Mouse (Mus musculus): Measurements from ENCODE around the gene Gm10775.

Gm10775 gene

GRCm38 (mm10) chr13:65259239-65259638 is at the start of gene Gm10775:
Gene Gm10775 (plus strand): TSS chr13:65259539.
- WGBS, result 48% methylated on average over 29 of the region's 29 CpGs

- 59% methylated on average over 6 of the region's 6 CpGs for WGBS
These were observed 33.4 kb upstream of the Gm10775 start for GRCm38 (mm10) chr13:65225945-65226344.

GRCm38 (mm10) chr13:65226657-65227056 is 32.7 kb upstream of the Gm10775 start:
- 83% methylated on average over 2 of the region's 2 CpGs for WGBS

- WGBS, result 81% methylated on average over 9 of the region's 9 CpGs
These were observed 22.1 kb upstream of the Gm10775 start for GRCm38 (mm10) chr13:65237211-65237610.

- under 1% methylated on average over 28 of the region's 28 CpGs for WGBS
These were observed 18.7 kb upstream of the Gm10775 start for GRCm38 (mm10) chr13:65240509-65241098.

GRCm38 (mm10) chr13:65241099-65241626 is 18.2 kb upstream of the Gm10775 start:
- under 1% methylated on average over 45 of the region's 45 CpGs for WGBS

- 3% methylated on average over 51 of the region's 51 CpGs for WGBS
These were observed 17.6 kb upstream of the Gm10775 start for GRCm38 (mm10) chr13:65241627-65242318.

- 35% methylated on average over 27 of the region's 27 CpGs for WGBS
These were observed 17.0 kb upstream of the Gm10775 start for GRCm38 (mm10) chr13:65242319-65242787.

- WGBS, result 93% methylated on average over 4 of the region's 4 CpGs
These were observed 16.1 kb upstream of the Gm10775 start for GRCm38 (mm10) chr13:65243273-65243672.

GRCm38 (mm10) chr13:65258175-65258954 is 974 bp upstream of the Gm10775 start:
- WGBS, result 24% methylated on average over 36 of the region's 36 CpGs

GRCm38 (mm10) chr13:65262086-65262485 is 2.7 kb downstream of the Gm10775 start:
- 97% methylated on average over 5 of the region's 5 CpGs for WGBS

GRCm38 (mm10) chr13:65277994-65278382 is 18.6 kb downstream of the Gm10775 start:
- 13% methylated on average over 9 of the region's 9 CpGs for WGBS

- under 1% methylated on average over 50 of the region's 50 CpGs for WGBS
These were observed 19.3 kb downstream of the Gm10775 start, which contains the start of gene Zfp369 for GRCm38 (mm10) chr13:65278383-65279341. Gene Zfp369 (plus strand): TSS chr13:65278814.

- WGBS, result 94% methylated on average over 2 of the region's 2 CpGs
These were observed 27.4 kb downstream of the Gm10775 start for GRCm38 (mm10) chr13:65286771-65287170.

GRCm38 (mm10) chr13:65296354-65296753 is 37.0 kb downstream of the Gm10775 start:
- WGBS, result over 99% methylated on average over 4 of the region's 4 CpGs
